Mouse (Mus musculus): ENCODE results near the gene Ccnq.

DNA sequence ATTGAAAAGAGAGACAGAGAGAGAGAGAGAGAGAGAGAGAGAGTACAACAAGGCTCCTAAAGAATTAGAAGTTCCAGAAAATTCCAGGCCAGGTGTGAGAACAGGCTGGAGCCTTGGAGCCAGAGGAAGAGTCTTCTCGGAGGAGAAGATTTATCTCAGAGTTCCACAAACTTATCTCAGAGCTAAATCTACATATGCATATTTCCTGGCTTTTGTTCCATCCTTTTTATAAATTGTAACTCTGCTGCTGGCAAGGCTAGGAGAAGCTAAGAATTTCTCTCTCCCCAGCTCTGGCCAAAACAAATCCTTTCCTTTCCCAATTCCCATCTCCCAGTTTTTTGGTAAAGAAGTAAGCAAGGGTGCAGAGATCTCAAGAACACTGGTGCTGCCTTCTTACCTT is 3.8 kb upstream of the Ccnq start:
- TF ChIP-seq GATA1 (IDR thresholded peaks at IDR 0.05; ENCODE audit: borderline replicate concordance, low read length) (no peak), FLI1 (IDR thresholded peaks at IDR 0.05; ENCODE audit: low read length) (no peak)
